Mouse (Mus musculus) brown adipose tissue, adult 24 weeks (tissue): ENCODE data around the gene Zbtb4. TPM values are rescaled to one million over a fixed set of nuclear protein-coding genes. Genes with fewer than 3 reads are reported as not detected.
"Not testable (repeated sequence)": the region's sequence is repeated elsewhere in the genome, so short reads cannot be mapped to it uniquely, and the experiment has no call there.

Experiments used
- H3K27ac ChIP-seq: fragments of 200-500 bp; replicated peaks from 2 replicates; pipeline ENCODE4 v1.5.1; 2012; ENCODE audit warnings: low read depth, mild to moderate bottlenecking, low read length
- H3K4me1 ChIP-seq: fragments of 200-500 bp; 2 replicates; pipeline ENCODE4 v1.6.1; 2012; ENCODE audit warnings: low read length, mixed read lengths; ENCODE audit not compliant: control insufficient read depth, insufficient read depth, insufficient read length
- H3K4me3 ChIP-seq: fragments of 200-500 bp; 2 replicates; pipeline ENCODE4 v1.5.1; 2012; ENCODE audit warnings: low read depth, mild to moderate bottlenecking, low read length, moderate library complexity; ENCODE audit not compliant: insufficient read depth
- polyA plus RNA-seq: library from polyadenylated mRNA; stranded (reverse); fragments of >200 nt; gene quantifications from 2 replicates; pipeline ENCODE4 v1.2.4, GENCODE M21; 2012; ENCODE audit not compliant: missing spikeins, insufficient read depth, insufficient read length

The Zbtb4 gene
- polyA plus RNA-seq: 17.2 and 23.6 TPM in 2 replicates

DNA sequence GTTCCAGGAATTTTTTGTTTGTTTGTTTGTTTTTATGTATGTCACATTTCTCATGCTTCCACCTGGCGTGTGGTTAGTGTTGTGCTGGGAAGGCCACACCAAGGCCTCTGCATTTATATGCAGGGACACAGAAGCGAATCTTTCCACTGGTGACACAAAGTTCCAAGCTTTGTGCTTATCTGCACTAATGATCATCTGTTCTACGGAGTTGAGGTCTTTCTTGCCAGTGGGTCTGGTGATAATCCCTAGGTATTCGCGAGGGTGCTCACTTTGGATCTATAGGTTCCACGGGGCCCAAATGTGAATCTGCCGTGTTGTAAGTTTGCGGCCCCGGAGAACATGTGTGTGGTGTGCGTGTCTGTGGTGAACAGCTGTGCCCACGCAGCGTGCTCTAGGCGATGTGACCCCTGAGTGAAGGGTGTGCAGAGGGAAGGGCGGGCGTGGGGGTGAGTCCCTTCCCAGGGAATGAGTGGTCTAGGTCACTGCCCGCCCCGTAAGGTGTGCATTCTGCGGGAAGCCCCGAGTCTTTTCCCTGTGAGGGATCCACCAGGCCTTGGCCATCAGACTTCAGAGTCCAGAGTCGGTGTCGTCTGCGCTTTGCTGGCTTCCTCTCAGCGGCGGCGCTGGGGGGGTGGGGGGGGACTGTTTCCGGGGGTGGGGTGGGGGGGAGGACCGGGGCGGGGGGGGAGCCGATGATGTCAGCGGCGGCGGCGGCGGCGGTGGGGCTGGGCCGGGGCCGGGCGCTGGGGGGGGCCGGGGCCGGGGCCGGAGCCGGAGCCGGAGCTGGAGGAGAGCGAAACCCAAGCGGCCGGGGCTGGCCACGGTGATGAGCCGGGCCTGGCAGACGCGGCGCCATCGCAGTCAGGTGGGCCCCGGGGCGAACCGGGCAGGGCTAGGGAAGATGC is at the start of gene Zbtb4:
Gene Zbtb4, plus strand, starts transcription at position 692 of the 905 bp plus-strand sequence.
- peak within 1 kb of the TSS; percentile 88 for H3K27ac ChIP-seq
- peaks cover 14% of the 10 kb centered on the region for H3K4me1 ChIP-seq
- H3K4me3 ChIP-seq: peak within 1 kb of the TSS; percentile 90

DNA sequence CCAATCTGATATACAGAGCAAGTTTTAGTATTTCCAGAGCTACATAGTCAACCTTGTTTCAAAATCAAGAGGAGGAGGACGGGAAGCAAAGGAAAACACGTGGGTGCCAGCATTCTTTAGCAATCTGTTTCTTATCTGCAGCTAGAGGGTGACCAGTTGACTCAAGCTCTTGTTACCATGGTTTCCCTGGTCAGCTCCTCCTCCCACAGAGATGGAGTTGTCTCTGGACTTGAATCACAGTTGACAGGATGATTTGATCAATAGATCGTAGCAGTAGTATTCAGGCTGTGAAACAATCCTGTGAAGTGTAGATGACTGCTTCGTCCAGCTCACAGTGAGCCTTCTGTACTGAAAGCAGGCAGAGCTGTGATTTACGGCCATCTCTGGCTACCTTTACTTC is 49.8 kb upstream of the Zbtb4 start:
- H3K4me3 ChIP-seq: no peak overlapping the region
- H3K4me1 ChIP-seq: no peaks in the 10 kb centered on the region
- H3K27ac ChIP-seq: no peak overlapping the region

DNA sequence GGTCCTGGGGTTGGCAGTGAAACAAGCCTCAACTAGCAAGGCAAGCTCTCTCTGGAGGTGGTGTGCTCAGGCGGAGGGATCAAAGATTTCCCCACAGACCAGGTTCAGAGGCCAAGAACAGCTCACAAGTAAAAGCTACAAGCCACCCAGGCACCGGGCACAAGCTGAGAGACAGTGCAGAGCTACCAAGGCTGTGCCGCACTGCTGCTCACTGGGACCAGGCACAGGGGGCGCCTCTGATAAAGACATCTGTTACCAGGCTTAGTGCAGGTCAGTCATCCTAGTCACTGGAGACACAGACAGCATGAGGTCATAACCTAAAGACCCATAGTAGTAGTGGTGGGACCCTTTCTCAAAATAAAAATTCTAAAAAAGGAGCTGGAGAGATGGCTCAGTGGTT is 48.8 kb upstream of the Zbtb4 start:
- Histone ChIP-seq H3K4me1 (no peaks in the 10 kb centered on the region), H3K27ac (no peak overlapping the region), H3K4me3 (no peak overlapping the region)

DNA sequence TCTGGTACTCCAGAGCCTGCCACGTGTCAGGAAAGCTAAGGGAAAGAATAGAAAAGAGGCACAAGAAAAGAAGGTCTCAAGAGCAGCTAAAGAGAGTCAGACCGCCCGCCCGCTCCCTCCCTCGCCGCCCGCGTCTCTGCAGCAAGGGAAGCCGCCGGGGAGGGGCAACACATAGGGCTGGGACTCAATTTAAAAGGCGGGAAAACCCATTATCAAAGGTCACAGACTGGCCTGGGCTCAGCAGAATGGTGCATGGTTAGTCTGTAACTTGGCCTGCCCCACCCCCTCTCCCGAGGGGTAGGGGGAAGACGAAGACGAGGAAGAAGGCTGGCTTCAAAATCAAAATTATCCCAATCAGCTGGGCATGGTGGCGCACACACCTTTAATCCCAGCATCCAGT is 47.1 kb upstream of the Zbtb4 start:
- Histone ChIP-seq H3K4me3 (no peak overlapping the region), H3K27ac (no peak overlapping the region), H3K4me1 (no peaks in the 10 kb centered on the region)

DNA sequence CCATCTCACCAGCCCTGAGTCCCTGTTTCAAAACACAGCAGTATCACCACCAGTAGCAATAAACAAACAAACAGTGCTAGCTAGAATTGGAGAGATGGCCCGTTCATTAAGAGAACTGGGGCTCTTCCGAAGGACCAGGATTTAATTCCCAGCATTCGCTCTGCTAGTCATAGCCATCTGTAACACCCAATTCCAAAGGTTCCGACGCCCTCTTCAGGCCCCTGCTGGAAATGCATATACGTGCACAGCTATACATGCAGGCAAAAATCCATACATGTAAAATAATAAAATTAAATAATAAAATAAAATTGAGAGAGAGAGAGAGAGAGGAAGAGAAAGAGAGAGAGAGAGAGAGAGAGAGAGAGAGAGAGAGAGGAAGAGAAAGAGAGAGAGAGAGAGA is 46.3 kb upstream of the Zbtb4 start:
- Histone ChIP-seq H3K4me1 (no peaks in the 10 kb centered on the region), H3K4me3 (no peak overlapping the region), H3K27ac (no peak overlapping the region)

DNA sequence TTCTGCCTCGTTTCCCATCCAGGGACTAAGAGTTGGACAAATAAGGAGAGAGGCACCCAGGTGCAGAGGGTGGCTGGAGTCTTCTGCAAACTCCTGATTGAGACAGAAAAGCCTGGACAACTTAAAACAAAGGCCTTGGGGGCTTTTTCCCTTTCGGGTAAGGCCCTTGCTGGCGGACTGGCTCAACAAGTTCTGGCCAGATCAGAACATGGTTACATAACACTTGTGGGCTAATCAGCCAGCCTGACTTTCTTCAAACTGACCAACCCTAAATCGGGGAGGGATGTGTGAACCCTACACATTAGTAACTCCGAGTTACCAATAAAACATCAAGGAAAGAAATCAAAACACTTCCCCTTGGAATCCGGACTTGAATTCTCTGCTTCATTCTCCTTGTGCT is 44.9 kb upstream of the Zbtb4 start:
- no peaks in the 10 kb centered on the region for H3K4me1 ChIP-seq
- no peak overlapping the region for H3K4me3 ChIP-seq
- no peak overlapping the region for H3K27ac ChIP-seq

DNA sequence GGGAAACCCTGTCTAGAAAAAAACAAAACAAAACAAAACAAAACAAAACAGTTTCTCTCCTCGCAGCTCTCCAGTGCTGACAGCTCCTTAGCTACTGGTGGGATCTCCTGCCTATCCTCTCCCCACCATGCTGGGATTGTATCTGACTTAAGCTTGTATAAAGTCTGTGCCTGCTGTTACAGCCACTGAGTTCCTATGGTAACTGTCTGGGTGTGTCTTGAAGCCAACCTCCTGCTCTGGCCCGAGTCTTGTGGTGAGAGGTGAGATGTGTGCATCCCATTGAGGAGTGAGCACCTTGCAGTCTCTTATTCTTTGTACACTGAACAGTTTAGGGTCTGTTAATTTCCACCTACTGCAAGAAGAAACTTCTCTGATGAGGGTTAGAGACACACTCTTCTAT is 42.6 kb upstream of the Zbtb4 start:
- H3K4me3 ChIP-seq: no peak overlapping the region
- H3K27ac ChIP-seq: no peak overlapping the region
- no peaks in the 10 kb centered on the region for H3K4me1 ChIP-seq

DNA sequence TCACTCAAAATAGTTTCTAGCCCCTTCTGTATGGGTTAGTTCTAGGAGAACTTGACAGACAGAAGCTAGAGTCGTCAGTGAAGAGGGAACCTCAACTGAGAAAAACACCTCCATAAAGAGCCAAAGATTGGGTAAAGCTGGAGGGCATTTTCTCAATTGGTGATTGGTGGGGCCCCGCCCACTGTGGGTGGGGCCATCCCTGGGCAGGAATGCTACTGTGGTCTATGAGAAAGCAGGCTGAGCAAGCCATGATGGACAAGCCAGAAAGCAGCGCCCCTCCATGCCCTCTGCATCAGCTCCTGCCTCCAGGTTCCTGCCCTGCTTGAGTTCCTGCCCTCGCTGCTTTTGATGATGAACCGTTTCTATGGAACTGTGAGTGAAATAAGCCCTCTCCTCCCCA is 39.8 kb upstream of the Zbtb4 start:
- Histone ChIP-seq H3K27ac (no peak overlapping the region), H3K4me1 (no peaks in the 10 kb centered on the region; the same call in 1 of the 2 replicates), H3K4me3 (no peak overlapping the region)

DNA sequence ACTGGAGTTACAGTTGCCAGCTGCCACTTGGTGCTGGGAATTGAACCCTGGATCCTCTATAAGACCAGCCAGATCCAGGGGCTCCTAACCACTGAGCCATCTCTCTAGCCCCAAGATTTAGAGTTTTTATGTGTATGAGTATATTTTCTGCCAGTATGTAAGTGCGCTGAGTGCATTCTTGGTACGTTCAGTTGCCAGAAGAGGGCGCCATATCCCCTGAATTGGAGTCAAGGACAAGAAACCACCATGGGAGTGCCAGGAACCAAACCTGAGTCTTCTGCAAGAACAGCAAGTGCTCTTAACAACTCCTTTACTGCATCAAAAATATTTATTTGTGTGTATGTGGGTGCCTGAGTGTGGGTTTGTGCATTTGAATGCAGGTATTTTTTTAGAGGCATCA is 36.6 kb upstream of the Zbtb4 start:
- Histone ChIP-seq H3K27ac (no peak overlapping the region), H3K4me3 (no peak overlapping the region), H3K4me1 (no peaks in the 10 kb centered on the region; the same call in 1 of the 2 replicates)

DNA sequence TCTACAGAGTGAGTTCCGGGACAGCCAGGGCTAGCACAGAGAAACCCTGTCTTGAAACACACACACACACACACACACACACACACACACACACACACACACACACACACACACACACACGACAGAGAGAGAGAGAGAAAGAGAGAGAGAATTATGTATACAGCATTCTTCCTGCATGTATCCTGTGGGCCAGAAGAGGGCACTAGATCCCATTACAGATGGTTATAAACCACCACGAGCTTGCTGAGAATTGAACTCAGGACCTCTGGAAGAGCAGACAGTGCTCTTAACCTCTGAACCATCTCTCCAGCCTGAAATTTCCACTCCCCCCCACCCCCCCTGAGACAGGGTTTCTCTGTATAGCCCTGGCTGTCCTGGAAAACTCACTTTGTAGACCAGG is 34.3 kb upstream of the Zbtb4 start:
- H3K4me1 ChIP-seq, H3K27ac ChIP-seq, H3K4me3 ChIP-seq: not testable (repeated sequence)

DNA sequence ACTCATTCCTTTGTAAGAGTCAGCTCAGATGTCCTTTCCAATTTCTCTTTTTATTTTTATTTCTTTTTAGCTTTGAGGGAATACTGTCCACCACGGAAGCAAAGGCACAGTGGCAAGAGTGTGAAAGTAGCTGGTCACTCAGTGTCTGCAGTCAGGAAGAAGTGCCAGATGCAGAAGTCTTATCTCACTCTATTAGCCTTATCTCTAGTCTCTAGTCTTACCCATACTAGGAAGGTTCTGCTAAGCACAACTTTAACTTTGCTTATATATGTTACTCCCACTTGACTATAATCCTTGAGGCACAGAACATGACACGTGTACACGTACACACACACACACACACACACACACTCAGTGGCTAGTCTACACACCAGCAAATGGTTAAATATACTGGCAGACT is 14.1 kb upstream of the Zbtb4 start:
- Histone ChIP-seq H3K4me3 (no peak overlapping the region), H3K27ac (no peak overlapping the region), H3K4me1 (0 out of 2 replicates have a peak, but pooled peaks cover 3% of the 10 kb centered on the region)

DNA sequence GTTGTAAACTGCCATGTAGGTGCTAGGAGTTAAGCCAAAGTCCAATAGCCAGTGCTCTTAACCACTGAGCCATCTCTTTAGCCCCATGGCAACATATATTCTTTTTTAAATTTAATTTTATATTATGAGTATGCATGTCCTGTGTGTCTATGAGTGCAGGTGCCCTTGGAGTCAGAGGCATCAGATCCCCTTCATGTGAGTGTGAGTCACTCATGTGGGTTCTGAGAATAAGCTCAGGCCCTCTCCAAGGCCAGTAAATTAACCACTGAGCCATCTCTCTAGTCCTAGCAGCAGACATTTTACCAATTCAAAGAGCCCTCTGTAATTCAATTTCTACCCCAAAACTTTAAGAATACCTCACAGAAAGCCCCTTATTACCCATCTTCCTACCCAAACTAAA is 13.0 kb upstream of the Zbtb4 start:
- Histone ChIP-seq H3K27ac (no peak overlapping the region), H3K4me3 (no peak overlapping the region), H3K4me1 (0 out of 2 replicates have a peak, but pooled peaks cover 3% of the 10 kb centered on the region)

DNA sequence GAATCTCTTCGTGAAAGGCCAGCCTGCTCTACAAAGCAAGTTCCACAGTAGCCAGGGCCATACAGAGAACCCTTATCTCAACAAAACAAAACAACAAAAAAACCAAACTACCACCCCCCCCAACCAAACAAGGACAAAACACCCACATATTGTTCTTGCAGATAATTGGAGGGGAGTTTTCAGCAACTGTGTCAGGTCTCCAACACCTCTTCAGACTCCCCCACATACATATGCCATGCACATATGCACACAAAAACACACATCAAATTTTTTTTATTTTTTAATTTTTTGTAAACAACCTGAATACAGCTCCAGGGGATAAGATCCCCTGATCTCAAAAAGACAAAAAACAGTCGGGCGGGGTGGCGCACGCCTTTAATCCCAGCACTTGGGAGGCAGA is 11.5 kb upstream of the Zbtb4 start:
- 0 out of 2 replicates have a peak, but pooled peaks cover 3% of the 10 kb centered on the region for H3K4me1 ChIP-seq
- no peak overlapping the region for H3K4me3 ChIP-seq
- no peak overlapping the region for H3K27ac ChIP-seq

DNA sequence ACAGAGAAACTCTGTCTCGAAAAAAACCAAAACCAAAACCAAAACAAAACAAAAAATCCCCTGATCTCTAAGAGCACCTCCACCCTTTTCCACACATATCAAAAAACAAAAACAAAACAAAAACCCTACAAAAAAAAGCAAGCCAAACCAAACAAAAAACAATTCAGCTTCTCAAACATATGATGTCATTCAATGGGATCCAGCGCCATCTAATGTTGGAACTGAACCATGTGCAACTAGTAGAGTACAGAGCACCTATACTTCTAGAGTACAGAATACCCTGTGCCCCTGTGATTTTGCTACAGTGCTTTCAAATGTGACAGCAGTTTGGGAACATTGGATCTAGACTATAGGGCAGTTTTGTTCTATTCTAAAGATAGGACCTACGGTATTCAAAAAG is 11.0 kb upstream of the Zbtb4 start:
- H3K27ac ChIP-seq: no peak overlapping the region

DNA sequence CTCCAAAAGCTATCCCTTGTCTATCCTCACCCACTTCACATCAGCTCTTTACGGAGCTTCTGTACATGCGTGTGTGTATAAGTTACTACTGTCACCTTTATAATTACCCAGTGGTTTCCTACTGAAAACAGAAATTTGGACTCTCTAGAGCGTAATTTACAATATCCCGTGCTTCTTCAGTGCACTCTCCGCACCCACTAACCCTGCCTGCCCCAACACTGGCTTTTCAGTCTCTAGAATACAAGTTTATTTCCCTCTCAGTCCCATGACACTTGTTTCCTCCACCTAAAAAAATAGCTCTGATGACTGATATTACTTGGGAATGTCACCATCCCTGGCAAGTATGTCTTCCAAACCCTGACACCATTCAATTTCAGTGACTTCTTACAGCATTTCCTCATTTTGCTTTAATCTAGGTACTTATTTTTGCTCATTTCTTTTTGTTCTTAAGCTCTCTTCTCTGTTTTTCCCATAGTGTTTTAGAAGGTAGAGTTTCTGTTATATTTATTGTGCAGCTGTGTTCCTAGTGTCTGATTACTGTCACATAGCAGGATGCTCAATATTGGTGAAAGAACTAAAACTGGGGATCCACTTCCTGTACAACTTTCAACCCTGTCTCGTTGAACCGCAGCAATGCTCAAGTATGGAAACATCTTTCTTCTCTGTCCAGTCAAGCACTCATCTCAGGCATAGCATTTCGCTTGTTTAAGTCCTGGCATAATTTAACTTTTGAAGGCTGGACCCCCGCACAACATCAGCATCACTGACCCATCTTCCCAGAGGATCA is 8.2 kb upstream of the Zbtb4 start:
- Histone ChIP-seq H3K4me3 (peak overlapping the region; percentile 70), H3K4me1 (0 out of 2 replicates have a peak, but pooled peaks cover 3% of the 10 kb centered on the region), H3K27ac (0 out of 2 replicates have a peak overlapping the region, but pooled peaks have one; percentile 44)

More for the DNA sequence above, 11.0 kb upstream of the Zbtb4 start:
- Histone ChIP-seq H3K4me3 (no peak overlapping the region), H3K4me1 (0 out of 2 replicates have a peak, but pooled peaks cover 3% of the 10 kb centered on the region)
